Mouse (Mus musculus) C2C12 (cell line): ENCODE data around the gene Dok4.

Experiments
- CTCF ChIP-seq: IDR thresholded peaks from one replicate; pipeline ENCODE4 v1.5.1; 2011; ENCODE audit not compliant: control insufficient read depth, insufficient read depth, insufficient read length
- MAX ChIP-seq: IDR thresholded peaks from one replicate; pipeline ENCODE4 v1.6.1; 2011; ENCODE audit warnings: mild to moderate bottlenecking, control low read depth
- MYOD1 ChIP-seq: IDR thresholded peaks from one replicate; pipeline ENCODE4 v1.6.1; 2011; ENCODE audit warnings: low read depth; ENCODE audit not compliant: control insufficient read depth, insufficient read length
- MYOG ChIP-seq: IDR thresholded peaks from one replicate; pipeline ENCODE4 v1.6.1; 2011; ENCODE audit not compliant: control insufficient read depth, insufficient read length; ENCODE audit errors: extremely low read depth

DNA sequence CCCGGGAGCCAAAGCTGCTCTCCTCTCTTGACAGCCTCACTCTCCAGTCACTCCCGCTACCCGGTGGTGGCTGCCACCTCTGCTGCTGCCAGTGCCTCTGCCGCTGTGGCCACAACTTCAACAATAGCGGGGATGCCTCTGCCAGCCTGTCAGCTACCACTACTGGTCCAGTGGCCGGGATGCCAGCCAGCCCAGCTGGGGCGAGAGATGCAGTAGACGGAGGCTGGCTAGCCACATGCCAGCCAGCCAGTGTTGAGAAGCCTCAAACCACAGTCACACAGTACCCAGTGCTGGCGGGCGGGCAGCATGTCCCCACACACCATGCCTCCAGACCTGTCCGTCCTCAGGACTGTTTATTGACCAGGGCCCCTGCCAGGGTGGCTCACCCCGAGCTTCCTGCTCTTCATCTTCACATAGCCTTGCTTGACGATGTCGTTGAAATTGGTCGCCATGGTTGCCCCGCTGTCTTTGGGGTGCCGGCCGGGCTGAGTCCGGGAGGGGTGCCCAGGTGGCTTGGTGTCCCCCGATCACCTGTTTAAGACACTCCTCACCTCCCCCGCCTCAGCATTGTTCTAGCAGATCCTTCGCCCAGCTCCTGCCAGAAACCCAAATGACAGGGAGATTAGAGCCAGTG lies 5.5 kb downstream of the Dok4 start:
- TF ChIP-seq CTCF (no peak), MAX (no peak), MYOG (no peak), MYOD1 (no peak)
